In genomic region chr9:60712011-60712410, GRCm38 (mm10) we compare ENCODE assay signal across 15 mouse cellular contexts. TPM values are rescaled to one million over a fixed set of nuclear protein-coding genes. Genes with fewer than 3 reads are reported as not detected.
DNase-seq lines count a peak whose midpoint lies in the region; ATAC-seq lines count a peak whose summit lies in the region.
"Had no signal": no experiment of that assay in that cellular context is flagged by ENCODE, and none has a peak within 500 bp of the region (broad histone marks: within the 10 kb centered on the region; RNA-seq: fewer than 3 reads in every experiment).

No protein-coding gene starts in this region.

- no peaks in the 10 kb centered on the region for H3K27me3 ChIP-seq in hindbrain, embryonic 15.5 days
- peaks cover 13% of the 10 kb centered on the region; the same call in 1 of the 2 replicates for H3K27me3 ChIP-seq in hindbrain, embryonic 12.5 days
- H3K27me3 ChIP-seq in midbrain, embryonic 16.5 days (ENCODE audit: control insufficient read depth, insufficient read depth, low read depth, low read length): no peaks in the 10 kb centered on the region
- H3K27me3 ChIP-seq in midbrain, embryonic 13.5 days: 0 out of 2 replicates have a peak, but pooled peaks cover 5% of the 10 kb centered on the region
- H3K27me3 ChIP-seq in neural tube, embryonic 14.5 days (ENCODE audit: control insufficient read depth, insufficient read depth, low read length): no peaks in the 10 kb centered on the region
- H3K27me3 ChIP-seq: embryonic facial prominence, embryonic 12.5 days had no signal

- peak overlapping the region; percentile 74; the same call in 1 of the 2 replicates for H3K27ac ChIP-seq in hindbrain, embryonic 15.5 days (replicated peaks)
- no peak overlapping the region for H3K27ac ChIP-seq in hindbrain, embryonic 12.5 days
- H3K27ac ChIP-seq in midbrain, embryonic 16.5 days (ENCODE audit: low read length): 0 out of 2 replicates have a peak overlapping the region, but pooled peaks have one; percentile 74
- no peak overlapping the region for H3K27ac ChIP-seq in midbrain, embryonic 13.5 days
- no peak overlapping the region for H3K27ac ChIP-seq in neural tube, embryonic 14.5 days (ENCODE audit: low read depth, low read length)
- H3K27ac ChIP-seq: embryonic facial prominence, embryonic 12.5 days; heart, embryonic 13.5 days; limb, embryonic 13.5 days; liver, embryonic 15.5 days; stomach, postnatal 0 days had no signal

- H3K4me1 ChIP-seq in hindbrain, embryonic 15.5 days (replicated peaks): peaks cover 39% of the 10 kb centered on the region
- H3K4me1 ChIP-seq in hindbrain, embryonic 12.5 days: peaks cover 7% of the 10 kb centered on the region; the same call in 1 of the 2 replicates
- H3K4me1 ChIP-seq in midbrain, embryonic 16.5 days (ENCODE audit: control insufficient read depth, insufficient read depth, low read length): peaks cover 25% of the 10 kb centered on the region
- H3K4me1 ChIP-seq in midbrain, embryonic 13.5 days (replicated peaks): peaks cover 26% of the 10 kb centered on the region
- H3K4me1 ChIP-seq in neural tube, embryonic 14.5 days (ENCODE audit: control insufficient read depth, insufficient read depth, low read length): no peaks in the 10 kb centered on the region
- H3K4me1 ChIP-seq: liver, embryonic 15.5 days had no signal

- ATAC-seq in hindbrain, embryonic 15.5 days (ENCODE audit: low FRiP score, low read depth): no peak
- no peak for ATAC-seq in hindbrain, embryonic 12.5 days (ENCODE audit: low FRiP score)
- no peak for ATAC-seq in midbrain, embryonic 16.5 days
- no peak for ATAC-seq in midbrain, embryonic 13.5 days
- ATAC-seq in neural tube, embryonic 14.5 days (ENCODE audit: low read depth): no peak
- ATAC-seq in activated CD4-positive, CD25-positive, alpha-beta regulatory T cell, adult 4 months: no peak

- H3K4me2 ChIP-seq in hindbrain, embryonic 15.5 days: peak overlapping the region; percentile 97; the same call in 1 of the 2 replicates
- no peak overlapping the region for H3K4me2 ChIP-seq in hindbrain, embryonic 12.5 days (replicated peaks)
- H3K4me2 ChIP-seq in midbrain, embryonic 16.5 days (ENCODE audit: low read length): peak overlapping the region; percentile 89
- H3K4me2 ChIP-seq in midbrain, embryonic 13.5 days (replicated peaks): no peak overlapping the region
- H3K4me2 ChIP-seq in neural tube, embryonic 14.5 days (ENCODE audit: low read depth, low read length): peak overlapping the region; percentile 93; the same call in 1 of the 2 replicates

- no peaks in the 10 kb centered on the region for H3K9me3 ChIP-seq in hindbrain, embryonic 15.5 days
- H3K9me3 ChIP-seq in hindbrain, embryonic 12.5 days (replicated peaks): no peaks in the 10 kb centered on the region
- no peaks in the 10 kb centered on the region for H3K9me3 ChIP-seq in midbrain, embryonic 16.5 days (replicated peaks; ENCODE audit: control insufficient read depth, low read length, poor library complexity, severe bottlenecking)
- H3K9me3 ChIP-seq in midbrain, embryonic 13.5 days: no peaks in the 10 kb centered on the region
- no peaks in the 10 kb centered on the region for H3K9me3 ChIP-seq in neural tube, embryonic 14.5 days (ENCODE audit: control insufficient read depth, low read length)
- H3K9me3 ChIP-seq: embryonic facial prominence, embryonic 12.5 days; heart, embryonic 13.5 days; limb, embryonic 13.5 days; liver, embryonic 15.5 days had no signal

- WGBS in hindbrain, embryonic 15.5 days: 84% methylated on average over 5 of the region's 5 CpGs
- 80% methylated on average over 5 of the region's 5 CpGs for WGBS in hindbrain, embryonic 12.5 days
- WGBS in midbrain, embryonic 16.5 days: 82% methylated on average over 5 of the region's 5 CpGs
- 86% methylated on average over 5 of the region's 5 CpGs for WGBS in midbrain, embryonic 13.5 days
- WGBS in neural tube, embryonic 14.5 days: 85% methylated on average over 5 of the region's 5 CpGs

- H3K9ac ChIP-seq in hindbrain, embryonic 15.5 days: no peak overlapping the region
- H3K9ac ChIP-seq in hindbrain, embryonic 12.5 days: no peak overlapping the region
- H3K9ac ChIP-seq in midbrain, embryonic 16.5 days (ENCODE audit: low read depth, low read length): peak overlapping the region; percentile 16; the same call in 1 of the 2 replicates
- H3K9ac ChIP-seq in midbrain, embryonic 13.5 days (replicated peaks): no peak overlapping the region
- no peak overlapping the region for H3K9ac ChIP-seq in neural tube, embryonic 14.5 days (replicated peaks; ENCODE audit: low read depth, low read length)
- H3K9ac ChIP-seq: liver, embryonic 15.5 days had no signal

- no peak overlapping the region for H3K4me3 ChIP-seq in hindbrain, embryonic 15.5 days
- no peak overlapping the region for H3K4me3 ChIP-seq in hindbrain, embryonic 12.5 days
- no peak overlapping the region for H3K4me3 ChIP-seq in midbrain, embryonic 16.5 days (ENCODE audit: low read depth, low read length)
- no peak overlapping the region for H3K4me3 ChIP-seq in midbrain, embryonic 13.5 days (replicated peaks)
- no peak overlapping the region for H3K4me3 ChIP-seq in neural tube, embryonic 14.5 days (ENCODE audit: low read depth, low read length)

- H3K36me3 ChIP-seq in hindbrain, embryonic 15.5 days: no peaks in the 10 kb centered on the region
- H3K36me3 ChIP-seq in hindbrain, embryonic 12.5 days: no peaks in the 10 kb centered on the region
- H3K36me3 ChIP-seq in midbrain, embryonic 16.5 days (ENCODE audit: control insufficient read depth, insufficient read depth, low read length): no peaks in the 10 kb centered on the region
- no peaks in the 10 kb centered on the region for H3K36me3 ChIP-seq in midbrain, embryonic 13.5 days
- H3K36me3 ChIP-seq in neural tube, embryonic 14.5 days (ENCODE audit: control insufficient read depth, insufficient read depth, low read length): no peaks in the 10 kb centered on the region
- H3K36me3 ChIP-seq: embryonic facial prominence, embryonic 12.5 days; heart, embryonic 13.5 days; liver, embryonic 15.5 days had no signal

- peak; percentile 35 to 60 for DNase-seq in cerebellum, postnatal 14 days
- no peak for DNase-seq in cerebellum, postnatal 4 days (ENCODE audit: low spot score in 2 of 2)
- DNase-seq: B cell, adult 2 months; kidney, adult 11 months had no signal

RNA-seq across cellular contexts. Expression of gene Larp6, which starts 0.8 kb away (rescaled TPM):
- 21.2 and 24.7 TPM in 2 replicates for polyA plus RNA-seq in hindbrain, embryonic 15.5 days (2015; fragmentation: Nextera tagmentation; extraction: Ambion mirVana)
- polyA plus RNA-seq in hindbrain, embryonic 12.5 days (2016; fragmentation: Nextera tagmentation; extraction: Ambion mirVana): 3.7 and 5.0 TPM in 2 replicates
- polyA plus RNA-seq in midbrain, embryonic 16.5 days (2015; fragmentation: Nextera tagmentation; extraction: Ambion mirVana): 20.7 and 22.9 TPM in 2 replicates
- 6.5 and 7.7 TPM in 2 replicates for polyA plus RNA-seq in midbrain, embryonic 13.5 days (2015; fragmentation: Nextera tagmentation; extraction: Ambion mirVana)
- polyA plus RNA-seq in neural tube, embryonic 14.5 days (2014; fragmentation: Nextera tagmentation; extraction: Ambion mirVana): 18.2 and 22.4 TPM in 2 replicates
- not detected for polyA plus RNA-seq in activated CD4-positive, CD25-positive, alpha-beta regulatory T cell, adult 4 months (2017; shearing (Covaris generic))

RNA-seq across cellular contexts. Expression of gene Lrrc49, which starts 24.1 kb away (rescaled TPM):
- 71.4 and 73.0 TPM in 2 replicates for polyA plus RNA-seq in hindbrain, embryonic 15.5 days (2015; fragmentation: Nextera tagmentation; extraction: Ambion mirVana)
- polyA plus RNA-seq in hindbrain, embryonic 12.5 days (2016; fragmentation: Nextera tagmentation; extraction: Ambion mirVana): 55.7 and 59.5 TPM in 2 replicates
- 83.5 and 88.4 TPM in 2 replicates for polyA plus RNA-seq in midbrain, embryonic 16.5 days (2015; fragmentation: Nextera tagmentation; extraction: Ambion mirVana)
- polyA plus RNA-seq in midbrain, embryonic 13.5 days (2015; fragmentation: Nextera tagmentation; extraction: Ambion mirVana): 79.2 and 83.6 TPM in 2 replicates
- 84.0 and 91.0 TPM in 2 replicates for polyA plus RNA-seq in neural tube, embryonic 14.5 days (2014; fragmentation: Nextera tagmentation; extraction: Ambion mirVana)
- polyA plus RNA-seq in activated CD4-positive, CD25-positive, alpha-beta regulatory T cell, adult 4 months (2017; shearing (Covaris generic)): 1 to 10 TPM in 1 of 2 experiments, under 1 TPM in 1; 0.96 to 1.6 TPM

Comparison
In these comparisons a context has a peak if more than half of its experiments do, and no peak if none do; other contexts are left out.
1. DNase-seq: peak in cerebellum, postnatal 14 days (2 of 2); none in cerebellum, postnatal 4 days (0 of 2).
2. H3K27ac ChIP-seq: peak in hindbrain, embryonic 15.5 days (single experiment) and midbrain, embryonic 16.5 days (single experiment); none in hindbrain, embryonic 12.5 days (single experiment), midbrain, embryonic 13.5 days (single experiment) and neural tube, embryonic 14.5 days (single experiment).
3. H3K4me2 ChIP-seq: peak in hindbrain, embryonic 15.5 days (single experiment), midbrain, embryonic 16.5 days (single experiment) and neural tube, embryonic 14.5 days (single experiment); none in hindbrain, embryonic 12.5 days (single experiment) and midbrain, embryonic 13.5 days (single experiment).
4. RNA of gene Lrrc49, which starts 24.1 kb away (polyA plus RNA-seq): 84.0 to 91.0 TPM in neural tube, embryonic 14.5 days, 83.5 to 88.4 TPM in midbrain, embryonic 16.5 days, 79.2 to 83.6 TPM in midbrain, embryonic 13.5 days, 71.4 to 73.0 TPM in hindbrain, embryonic 15.5 days and 55.7 to 59.5 TPM in hindbrain, embryonic 12.5 days; 0.96 to 1.6 TPM in activated CD4-positive, CD25-positive, alpha-beta regulatory T cell, adult 4 months; every median in the first group is over 10 times any median in the second.